Mouse (Mus musculus) liver, embryonic 14.5 days (tissue): ENCODE results near the gene Tacc2.

ENCODE experiments used
- CTCF ChIP-seq: IDR thresholded peaks from 2 replicates; pipeline ENCODE4 v1.5.1; 2016; ENCODE audit warnings: antibody characterized with exemption, low read depth, control low read depth
- EP300 ChIP-seq: IDR thresholded peaks from 2 replicates; pipeline ENCODE4 v1.6.1; 2016; ENCODE audit warnings: antibody characterized with exemption, low read depth

GRCm38 (mm10) chr7:130636902-130637301, 59.7 kb downstream of the Tacc2 start:
- TF ChIP-seq CTCF: no peak
- no peak for TF ChIP-seq EP300
